ENCODE assay signal across 9 mouse cellular contexts in the genomic region with DNA sequence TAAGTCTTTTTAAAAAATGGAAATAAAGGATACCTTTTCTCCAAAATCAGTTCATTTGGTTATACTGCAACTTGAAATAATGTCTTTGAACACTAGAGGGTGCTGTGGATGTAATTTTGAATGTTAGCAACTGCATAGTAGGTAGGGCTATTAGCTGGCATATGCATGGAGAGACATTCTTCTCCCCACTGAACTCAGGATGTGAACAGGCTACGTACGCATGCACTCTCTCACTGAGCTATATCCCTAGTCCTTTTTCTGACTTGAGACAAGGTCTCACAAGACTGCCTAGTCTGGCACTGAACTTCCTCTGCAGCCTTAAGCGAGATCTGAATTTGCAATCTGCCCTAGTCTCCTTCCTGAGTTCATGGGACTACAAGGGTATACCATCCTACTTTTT. TPM values are rescaled to one million over a fixed set of nuclear protein-coding genes. Genes with fewer than 3 reads are reported as not detected.
DNase-seq lines count a peak whose midpoint lies in the region; ATAC-seq and TF ChIP-seq lines count a peak whose summit lies in the region.
"Had no signal": no experiment of that assay in that cellular context is flagged by ENCODE, and none has a peak within 500 bp of the region (broad histone marks: within the 10 kb centered on the region; RNA-seq: fewer than 3 reads in every experiment).

No protein-coding gene starts in this region.

- no peak for TF ChIP-seq POLR2A in cerebellum, adult 2 months (IDR thresholded peaks at IDR 0.05; ENCODE audit: borderline replicate concordance, insufficient read depth, low read length)
- TF ChIP-seq POLR2A in cortical plate, adult 2 months (IDR thresholded peaks at IDR 0.05; ENCODE audit: extremely low read depth, insufficient read depth, low read length), result no peak

- no peak for ATAC-seq in midbrain, embryonic 16.5 days
- peak; percentile 80 for ATAC-seq in intestine, embryonic 14.5 days (replicated peaks; ENCODE audit: low FRiP score, low TSS enrichment, low read depth)
- peak; percentile 93 for ATAC-seq in megakaryocyte progenitor cell, adult 5-6 weeks (replicated peaks; ENCODE audit: poor library complexity)

- DNase-seq in cerebellum, adult 2 months, result peak in 1 of 2 experiments; percentile 63
- no peak for DNase-seq in cerebellum, postnatal 4 days (ENCODE audit: low spot score in 2 of 2)
- peak; percentile 22 for DNase-seq in midbrain, embryonic 10.5 days (ENCODE audit: low spot score)
- DNase-seq in intestine, embryonic 14.5 days (ENCODE audit: low spot score), result peak; percentile 71
- DNase-seq in right cerebral cortex, adult 18-20 months, result no peak

- H3K27ac ChIP-seq in cerebellum, adult 2 months (ENCODE audit: insufficient read depth, low read length), result no peak overlapping the region
- no peak overlapping the region for H3K27ac ChIP-seq in midbrain, embryonic 10.5 days (replicated peaks)
- H3K27ac ChIP-seq in midbrain, embryonic 16.5 days (ENCODE audit: low read length), result no peak overlapping the region
- H3K27ac ChIP-seq in cortical plate, adult 2 months (ENCODE audit: insufficient read depth, low read length), result no peak overlapping the region
- no peak overlapping the region for H3K27ac ChIP-seq in intestine, embryonic 14.5 days (ENCODE audit: low read depth)
- H3K27ac ChIP-seq: limb, embryonic 12.5 days had no signal

- H3K36me3 ChIP-seq in midbrain, embryonic 10.5 days, result peaks cover 53% of the 10 kb centered on the region
- peaks cover 7% of the 10 kb centered on the region for H3K36me3 ChIP-seq in midbrain, embryonic 16.5 days (ENCODE audit: control insufficient read depth, insufficient read depth, low read length)
- H3K36me3 ChIP-seq in intestine, embryonic 14.5 days (ENCODE audit: control insufficient read depth, insufficient read depth, low read length), result peaks cover 85% of the 10 kb centered on the region

- no peaks in the 10 kb centered on the region for H3K9me3 ChIP-seq in midbrain, embryonic 10.5 days (replicated peaks)
- no peaks in the 10 kb centered on the region for H3K9me3 ChIP-seq in midbrain, embryonic 16.5 days (replicated peaks; ENCODE audit: control insufficient read depth, low read length, poor library complexity, severe bottlenecking)
- no peaks in the 10 kb centered on the region for H3K9me3 ChIP-seq in intestine, embryonic 14.5 days (ENCODE audit: control insufficient read depth, low read length)
- H3K9me3 ChIP-seq: limb, embryonic 12.5 days had no signal

- no peak overlapping the region for H3K4me3 ChIP-seq in cerebellum, adult 2 months (replicated peaks; ENCODE audit: insufficient read depth, low read depth, low read length)
- no peak overlapping the region for H3K4me3 ChIP-seq in midbrain, embryonic 10.5 days
- no peak overlapping the region for H3K4me3 ChIP-seq in midbrain, embryonic 16.5 days (ENCODE audit: low read depth, low read length)
- no peak overlapping the region for H3K4me3 ChIP-seq in cortical plate, adult 2 months (ENCODE audit: insufficient read depth, low read length)
- H3K4me3 ChIP-seq in intestine, embryonic 14.5 days (ENCODE audit: low read depth, low read length), result no peak overlapping the region
- H3K4me3 ChIP-seq: limb, embryonic 12.5 days had no signal

- H3K9ac ChIP-seq in midbrain, embryonic 16.5 days (ENCODE audit: low read depth, low read length), result no peak overlapping the region
- H3K9ac ChIP-seq in intestine, embryonic 14.5 days (ENCODE audit: low read length), result no peak overlapping the region
- H3K9ac ChIP-seq: limb, embryonic 12.5 days had no signal

- no peaks in the 10 kb centered on the region for H3K4me1 ChIP-seq in cerebellum, adult 2 months (ENCODE audit: control insufficient read depth, insufficient read depth, low read length)
- H3K4me1 ChIP-seq in midbrain, embryonic 10.5 days, result no peaks in the 10 kb centered on the region
- H3K4me1 ChIP-seq in midbrain, embryonic 16.5 days (ENCODE audit: control insufficient read depth, insufficient read depth, low read length), result no peaks in the 10 kb centered on the region
- H3K4me1 ChIP-seq in cortical plate, adult 2 months (ENCODE audit: control insufficient read depth, insufficient read depth, low read length), result no peaks in the 10 kb centered on the region
- H3K4me1 ChIP-seq in intestine, embryonic 14.5 days (replicated peaks; ENCODE audit: control insufficient read depth, insufficient read depth, low read length), result no peaks in the 10 kb centered on the region
- H3K4me1 ChIP-seq: limb, embryonic 12.5 days had no signal

- peak; percentile 46; the same call in 1 of the 2 replicates for TF ChIP-seq CTCF in cerebellum, adult 2 months (IDR thresholded peaks at IDR 0.05; ENCODE audit: borderline replicate concordance, insufficient read depth, low read depth, low read length)
- TF ChIP-seq CTCF in cortical plate, adult 2 months (IDR thresholded peaks at IDR 0.05; ENCODE audit: extremely low read depth, insufficient read depth, low read length), result peak; percentile 43

- H3K27me3 ChIP-seq in cerebellum, adult 2 months (ENCODE audit: control insufficient read depth, insufficient read depth, low read length), result no peaks in the 10 kb centered on the region
- H3K27me3 ChIP-seq in midbrain, embryonic 10.5 days (ENCODE audit: low read depth, poor library complexity, severe bottlenecking), result no peaks in the 10 kb centered on the region
- no peaks in the 10 kb centered on the region for H3K27me3 ChIP-seq in midbrain, embryonic 16.5 days (ENCODE audit: control insufficient read depth, insufficient read depth, low read depth, low read length)
- no peaks in the 10 kb centered on the region for H3K27me3 ChIP-seq in intestine, embryonic 14.5 days (replicated peaks; ENCODE audit: control insufficient read depth, insufficient read depth, low read length)
- H3K27me3 ChIP-seq: limb, embryonic 12.5 days had no signal

- 31% methylated on average over 3 of the region's 3 CpGs for WGBS in cerebellum, adult 2 months
- WGBS in midbrain, embryonic 10.5 days, result 61% methylated on average over 3 of the region's 3 CpGs
- 42% methylated on average over 3 of the region's 3 CpGs for WGBS in midbrain, embryonic 16.5 days
- WGBS in intestine, embryonic 14.5 days, result 36% methylated on average over 3 of the region's 3 CpGs

- H3K4me2 ChIP-seq in midbrain, embryonic 16.5 days (ENCODE audit: low read length), result no peak overlapping the region
- H3K4me2 ChIP-seq in intestine, embryonic 14.5 days (ENCODE audit: low read length), result no peak overlapping the region
- H3K4me2 ChIP-seq: limb, embryonic 12.5 days had no signal

RNA-seq across cellular contexts. Expression of a gene that starts 14.3 kb away (rescaled TPM):
- polyA plus RNA-seq in cerebellum, adult 2 months (2012; rRNA removed), result 64.4 and 70.7 TPM in 2 replicates
- 11.1 and 11.2 TPM in 2 replicates for polyA plus RNA-seq in midbrain, embryonic 10.5 days (2016; fragmentation: Nextera tagmentation; extraction: Ambion mirVana)
- 30.8 and 34.4 TPM in 2 replicates for polyA plus RNA-seq in midbrain, embryonic 16.5 days (2015; fragmentation: Nextera tagmentation; extraction: Ambion mirVana)
- 51.9 and 53.2 TPM in 2 replicates for polyA plus RNA-seq in cortical plate, adult 2 months (2012; rRNA removed)
- 20.2 and 21.8 TPM in 2 replicates for polyA plus RNA-seq in intestine, embryonic 14.5 days (2014; fragmentation: Nextera tagmentation; extraction: Ambion mirVana)
- 13.8 and 15.8 TPM in 2 replicates for total RNA-seq in megakaryocyte progenitor cell, adult 5-6 weeks (2015)
- 13.2 and 15.8 TPM in 2 replicates for total RNA-seq in megakaryocyte progenitor cell, adult 5-6 weeks (2017)

RNA-seq across cellular contexts. Expression of a gene that starts 33.9 kb away (rescaled TPM):
- 50.3 and 52.7 TPM in 2 replicates for polyA plus RNA-seq in cerebellum, adult 2 months (2012; rRNA removed)
- polyA plus RNA-seq in midbrain, embryonic 10.5 days (2016; fragmentation: Nextera tagmentation; extraction: Ambion mirVana), result 64.7 and 71.5 TPM in 2 replicates
- 79.5 and 83.8 TPM in 2 replicates for polyA plus RNA-seq in midbrain, embryonic 16.5 days (2015; fragmentation: Nextera tagmentation; extraction: Ambion mirVana)
- 65.8 and 69.6 TPM in 2 replicates for polyA plus RNA-seq in cortical plate, adult 2 months (2012; rRNA removed)
- 113 and 122 TPM in 2 replicates for polyA plus RNA-seq in intestine, embryonic 14.5 days (2014; fragmentation: Nextera tagmentation; extraction: Ambion mirVana)
- 0.88 TPM in 1 of 2 replicates, not detected in the other for total RNA-seq in megakaryocyte progenitor cell, adult 5-6 weeks (2015)
- 1.9 TPM in 1 of 2 replicates, not detected in the other for total RNA-seq in megakaryocyte progenitor cell, adult 5-6 weeks (2017)

RNA-seq across cellular contexts. Expression of a gene that starts 36.7 kb away (rescaled TPM):
- polyA plus RNA-seq in cerebellum, adult 2 months (2012; rRNA removed), result 0.82 and 1.0 TPM in 2 replicates
- 0.17 and 0.20 TPM in 2 replicates for polyA plus RNA-seq in midbrain, embryonic 10.5 days (2016; fragmentation: Nextera tagmentation; extraction: Ambion mirVana)
- polyA plus RNA-seq in midbrain, embryonic 16.5 days (2015; fragmentation: Nextera tagmentation; extraction: Ambion mirVana), result 0.47 and 0.62 TPM in 2 replicates
- polyA plus RNA-seq in cortical plate, adult 2 months (2012; rRNA removed), result 0.23 and 0.36 TPM in 2 replicates
- 0.23 TPM in 1 of 2 replicates, not detected in the other for polyA plus RNA-seq in intestine, embryonic 14.5 days (2014; fragmentation: Nextera tagmentation; extraction: Ambion mirVana)
- total RNA-seq in megakaryocyte progenitor cell, adult 5-6 weeks (2015), result not detected in 2 replicates
- 0.41 TPM in 1 of 2 replicates, not detected in the other for total RNA-seq in megakaryocyte progenitor cell, adult 5-6 weeks (2017)
- polyA plus RNA-seq: limb, embryonic 12.5 days had no signal

RNA-seq across cellular contexts. Expression of a gene that starts 40.8 kb away (rescaled TPM):
- 67.6 and 71.0 TPM in 2 replicates for polyA plus RNA-seq in cerebellum, adult 2 months (2012; rRNA removed)
- polyA plus RNA-seq in midbrain, embryonic 10.5 days (2016; fragmentation: Nextera tagmentation; extraction: Ambion mirVana), result 4.5 and 5.6 TPM in 2 replicates
- 6.5 and 7.6 TPM in 2 replicates for polyA plus RNA-seq in midbrain, embryonic 16.5 days (2015; fragmentation: Nextera tagmentation; extraction: Ambion mirVana)
- 15.1 and 15.8 TPM in 2 replicates for polyA plus RNA-seq in cortical plate, adult 2 months (2012; rRNA removed)
- 12.8 and 13.8 TPM in 2 replicates for polyA plus RNA-seq in intestine, embryonic 14.5 days (2014; fragmentation: Nextera tagmentation; extraction: Ambion mirVana)
- 0.66 TPM in 1 of 2 replicates, not detected in the other for total RNA-seq in megakaryocyte progenitor cell, adult 5-6 weeks (2015)
- 0.14 and 1.0 TPM in 2 replicates for total RNA-seq in megakaryocyte progenitor cell, adult 5-6 weeks (2017)

RNA-seq across cellular contexts. Expression of a gene that starts 41.5 kb away (rescaled TPM):
- 66.8 and 67.0 TPM in 2 replicates for polyA plus RNA-seq in cerebellum, adult 2 months (2012; rRNA removed)
- polyA plus RNA-seq in midbrain, embryonic 10.5 days (2016; fragmentation: Nextera tagmentation; extraction: Ambion mirVana), result 137 and 143 TPM in 2 replicates
- 115 and 119 TPM in 2 replicates for polyA plus RNA-seq in midbrain, embryonic 16.5 days (2015; fragmentation: Nextera tagmentation; extraction: Ambion mirVana)
- polyA plus RNA-seq in cortical plate, adult 2 months (2012; rRNA removed), result 55.6 and 58.8 TPM in 2 replicates
- 143 and 150 TPM in 2 replicates for polyA plus RNA-seq in intestine, embryonic 14.5 days (2014; fragmentation: Nextera tagmentation; extraction: Ambion mirVana)
- 261 and 263 TPM in 2 replicates for total RNA-seq in megakaryocyte progenitor cell, adult 5-6 weeks (2015)
- 70.4 and 86.9 TPM in 2 replicates for total RNA-seq in megakaryocyte progenitor cell, adult 5-6 weeks (2017)

Comparison
In these comparisons a context has a peak if more than half of its experiments do, and no peak if none do; other contexts are left out.
1. DNase-seq: peak in midbrain, embryonic 10.5 days (single experiment) and intestine, embryonic 14.5 days (single experiment); none in cerebellum, postnatal 4 days (0 of 2) and right cerebral cortex, adult 18-20 months (single experiment).